Mouse (Mus musculus): ENCODE data around the gene Pgap3. TPM values are rescaled to one million over a fixed set of nuclear protein-coding genes. Genes with fewer than 3 reads are reported as not detected.

Gene Pgap3
- polyA plus RNA-seq, 1 experiment from 2014 or later, result 15.1 TPM

GRCm38 (mm10) chr11:98373244-98373643 is 27.0 kb downstream of the Pgap3 start:
- H3K27ac ChIP-seq (ENCODE audit: low read depth, low read length), result no peak overlapping the region
- no peak for ATAC-seq
- no peak for TF ChIP-seq CTCF (IDR thresholded peaks at IDR 0.05; ENCODE audit: low read depth)
- H3K9ac ChIP-seq (ENCODE audit: low read depth, low read length), result no peak overlapping the region
- WGBS, result 85% methylated on average over 6 of the region's 6 CpGs
- H3K4me1 ChIP-seq (replicated peaks; ENCODE audit: control insufficient read depth, insufficient read depth, low read length), result no peaks in the 10 kb centered on the region
- H3K27me3 ChIP-seq (replicated peaks; ENCODE audit: control insufficient read depth, insufficient read depth, low read length), result no peaks in the 10 kb centered on the region
- no peak overlapping the region for H3K4me2 ChIP-seq (replicated peaks; ENCODE audit: low read depth)
- no peaks in the 10 kb centered on the region for H3K9me3 ChIP-seq (ENCODE audit: control insufficient read depth)
- H3K36me3 ChIP-seq (ENCODE audit: control insufficient read depth, insufficient read depth), result peaks cover 44% of the 10 kb centered on the region
- no peak overlapping the region for H3K4me3 ChIP-seq (ENCODE audit: low read depth, low read length)

DNA sequence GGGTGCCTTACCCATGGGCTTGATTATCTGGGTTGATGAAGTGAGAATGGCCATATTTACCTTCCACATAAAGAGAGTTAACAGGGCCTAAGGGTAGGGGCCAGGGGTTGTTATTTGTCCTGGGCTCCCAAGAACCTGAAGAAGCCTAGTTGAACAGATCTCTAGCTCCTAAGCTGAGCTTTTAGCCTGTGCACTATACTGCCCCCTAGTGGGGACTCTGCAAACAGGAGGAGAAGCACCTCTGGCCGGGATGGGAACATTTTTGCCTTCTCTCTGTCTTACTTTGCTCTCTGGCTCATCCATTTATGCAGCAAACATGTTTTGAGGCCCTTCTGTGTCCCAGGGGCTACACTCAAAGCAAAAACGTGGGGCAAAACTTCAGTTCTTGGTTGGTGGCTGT is 27.9 kb downstream of the Pgap3 start:
- ATAC-seq, result 0 out of 2 replicates have a peak, but pooled peaks have one; percentile 21
- 9% methylated on average over 2 of the region's 2 CpGs for WGBS
- H3K27ac ChIP-seq (ENCODE audit: low read depth, low read length), result no peak overlapping the region
- no peaks in the 10 kb centered on the region for H3K9me3 ChIP-seq (ENCODE audit: control insufficient read depth)
- no peaks in the 10 kb centered on the region for H3K27me3 ChIP-seq (replicated peaks; ENCODE audit: control insufficient read depth, insufficient read depth, low read length)
- H3K9ac ChIP-seq (ENCODE audit: low read depth, low read length), result no peak overlapping the region
- H3K4me2 ChIP-seq (replicated peaks; ENCODE audit: low read depth), result no peak overlapping the region
- no peaks in the 10 kb centered on the region for H3K4me1 ChIP-seq (replicated peaks; ENCODE audit: control insufficient read depth, insufficient read depth, low read length)
- H3K36me3 ChIP-seq (ENCODE audit: control insufficient read depth, insufficient read depth), result peaks cover 36% of the 10 kb centered on the region
- peak; percentile 95 for TF ChIP-seq CTCF (IDR thresholded peaks at IDR 0.05; ENCODE audit: low read depth)
- H3K4me3 ChIP-seq (ENCODE audit: low read depth, low read length), result no peak overlapping the region

DNA sequence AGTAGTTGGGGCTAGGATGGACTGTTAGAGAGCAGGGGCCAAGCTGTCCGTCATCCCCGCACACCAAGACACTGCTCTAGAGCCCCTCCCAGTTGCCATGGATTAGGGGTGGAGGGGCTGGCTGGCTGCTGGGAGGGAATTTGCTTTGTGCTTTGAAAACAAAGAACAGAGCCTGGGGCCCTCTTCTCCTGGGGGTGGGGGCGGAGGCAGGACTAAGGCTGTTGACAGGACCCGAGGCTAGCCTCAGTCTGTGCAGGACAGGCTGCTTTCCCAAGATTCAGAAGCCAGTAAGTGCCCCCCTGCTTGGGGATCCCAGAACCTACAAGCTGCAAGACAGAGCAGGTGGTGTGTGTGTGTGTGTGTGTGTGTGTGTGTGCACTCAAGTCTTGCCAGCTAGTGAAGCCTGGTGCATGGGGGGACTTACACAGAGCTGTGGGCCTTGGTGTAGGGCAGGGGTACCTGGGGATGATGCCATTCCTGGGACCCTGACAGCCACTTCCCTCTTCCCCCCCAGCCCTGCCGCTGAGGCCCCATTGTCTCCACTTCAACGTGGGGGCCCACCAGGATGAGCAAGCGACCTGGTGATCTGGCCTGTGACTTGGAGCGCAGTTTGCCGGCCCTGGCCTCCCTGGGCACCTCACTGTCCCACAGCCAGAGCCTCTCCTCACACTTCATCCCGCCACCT is 28.6 kb downstream of the Pgap3 start:
- WGBS, result 67% methylated on average over 10 of the region's 10 CpGs
- Histone ChIP-seq H3K4me3 (ENCODE audit: low read depth, low read length) (no peak overlapping the region), H3K9ac (ENCODE audit: low read depth, low read length) (no peak overlapping the region), H3K9me3 (ENCODE audit: control insufficient read depth) (no peaks in the 10 kb centered on the region), H3K4me2 (replicated peaks; ENCODE audit: low read depth) (no peak overlapping the region), H3K4me1 (replicated peaks; ENCODE audit: control insufficient read depth, insufficient read depth, low read length) (no peaks in the 10 kb centered on the region), H3K36me3 (ENCODE audit: control insufficient read depth, insufficient read depth) (peaks cover 29% of the 10 kb centered on the region), H3K27ac (ENCODE audit: low read depth, low read length) (no peak overlapping the region), H3K27me3 (replicated peaks; ENCODE audit: control insufficient read depth, insufficient read depth, low read length) (no peaks in the 10 kb centered on the region)
- ATAC-seq, result no peak
- TF ChIP-seq CTCF (IDR thresholded peaks at IDR 0.05; ENCODE audit: low read depth), result no peak

GRCm38 (mm10) chr11:98370588-98370987 is 29.7 kb downstream of the Pgap3 start:
- WGBS, result 86% methylated on average over 2 of the region's 2 CpGs
- H3K4me2 ChIP-seq (replicated peaks; ENCODE audit: low read depth), result no peak overlapping the region
- H3K4me3 ChIP-seq (ENCODE audit: low read depth, low read length), result no peak overlapping the region
- ATAC-seq, result no peak
- H3K4me1 ChIP-seq (replicated peaks; ENCODE audit: control insufficient read depth, insufficient read depth, low read length), result no peaks in the 10 kb centered on the region
- no peak for TF ChIP-seq CTCF (IDR thresholded peaks at IDR 0.05; ENCODE audit: low read depth)
- no peak overlapping the region for H3K9ac ChIP-seq (ENCODE audit: low read depth, low read length)
- H3K27me3 ChIP-seq (replicated peaks; ENCODE audit: control insufficient read depth, insufficient read depth, low read length), result no peaks in the 10 kb centered on the region
- H3K36me3 ChIP-seq (ENCODE audit: control insufficient read depth, insufficient read depth), result peaks cover 18% of the 10 kb centered on the region
- no peaks in the 10 kb centered on the region for H3K9me3 ChIP-seq (ENCODE audit: control insufficient read depth)
- H3K27ac ChIP-seq (ENCODE audit: low read depth, low read length), result no peak overlapping the region

DNA sequence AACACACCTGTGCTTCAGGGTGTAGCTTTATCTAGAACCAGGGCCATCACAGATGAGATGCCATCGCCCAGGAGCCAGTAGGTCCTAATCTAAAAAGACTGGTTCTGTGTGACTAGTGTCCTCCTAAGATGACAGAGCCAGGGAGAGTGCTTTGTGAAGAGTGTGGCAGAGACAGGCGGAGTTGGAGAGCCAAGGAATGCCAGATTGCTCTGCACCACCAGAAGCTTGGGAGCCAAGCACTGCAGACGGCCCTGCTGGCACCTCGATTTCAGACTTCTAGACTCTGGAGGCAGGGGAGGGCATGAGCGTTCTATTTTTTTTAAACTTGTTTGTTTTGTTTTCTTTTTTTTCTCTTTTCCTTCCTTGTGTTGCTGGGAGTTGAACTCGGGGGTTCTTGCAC is 31.0 kb downstream of the Pgap3 start:
- no peak overlapping the region for H3K27ac ChIP-seq (ENCODE audit: low read depth, low read length)
- no peak for ATAC-seq
- no peak overlapping the region for H3K4me2 ChIP-seq (replicated peaks; ENCODE audit: low read depth)
- H3K4me1 ChIP-seq (replicated peaks; ENCODE audit: control insufficient read depth, insufficient read depth, low read length), result no peaks in the 10 kb centered on the region
- H3K9me3 ChIP-seq (ENCODE audit: control insufficient read depth), result no peaks in the 10 kb centered on the region
- TF ChIP-seq CTCF (IDR thresholded peaks at IDR 0.05; ENCODE audit: low read depth), result no peak
- H3K27me3 ChIP-seq (replicated peaks; ENCODE audit: control insufficient read depth, insufficient read depth, low read length), result no peaks in the 10 kb centered on the region
- H3K4me3 ChIP-seq (ENCODE audit: low read depth, low read length), result no peak overlapping the region
- 74% methylated on average over 6 of the region's 6 CpGs for WGBS
- H3K36me3 ChIP-seq (ENCODE audit: control insufficient read depth, insufficient read depth), result peaks cover 5% of the 10 kb centered on the region; the same call in 1 of the 2 replicates
- 0 out of 2 replicates have a peak overlapping the region, but pooled peaks have one; percentile 7 for H3K9ac ChIP-seq (ENCODE audit: low read depth, low read length)

GRCm38 (mm10) chr11:98367863-98368186 is 32.5 kb downstream of the Pgap3 start:
- 77% methylated on average over 7 of the region's 7 CpGs for WGBS
- H3K4me2 ChIP-seq (replicated peaks; ENCODE audit: low read depth), result no peak overlapping the region
- H3K4me3 ChIP-seq (ENCODE audit: low read depth, low read length), result no peak overlapping the region
- no peak overlapping the region for H3K27ac ChIP-seq (ENCODE audit: low read depth, low read length)
- no peaks in the 10 kb centered on the region; the same call in 1 of the 2 replicates for H3K36me3 ChIP-seq (ENCODE audit: control insufficient read depth, insufficient read depth)
- H3K9me3 ChIP-seq (ENCODE audit: control insufficient read depth), result no peaks in the 10 kb centered on the region
- no peak overlapping the region for H3K9ac ChIP-seq (ENCODE audit: low read depth, low read length)
- TF ChIP-seq CTCF (IDR thresholded peaks at IDR 0.05; ENCODE audit: low read depth), result no peak
- no peak for ATAC-seq
- no peaks in the 10 kb centered on the region for H3K4me1 ChIP-seq (replicated peaks; ENCODE audit: control insufficient read depth, insufficient read depth, low read length)
- no peaks in the 10 kb centered on the region for H3K27me3 ChIP-seq (replicated peaks; ENCODE audit: control insufficient read depth, insufficient read depth, low read length)
